Mouse (Mus musculus): ENCODE measurements at regions not wholly inside any gene's neighbourhood (a gene's known extent, or its start where the extent isn't known, plus 50 kb on each side); places are given as distances from the start of the nearest gene placed in this dataset.

GRCm38 (mm10) chr2:137231161-137231560 is 114.7 kb upstream of the Jag1 start:
- Histone ChIP-seq H3K36me3 (no peaks in the 10 kb centered on the region), H3K9ac (replicated peaks) (no peak overlapping the region)
- no peak for ATAC-seq (ENCODE audit: insufficient number of reproducible peaks, insufficient read depth, low FRiP score, low TSS enrichment, low read depth)

GRCm38 (mm10) chr2:137229422-137230069 is 113.1 kb upstream of the Jag1 start:
- H3K36me3 ChIP-seq = no peaks in the 10 kb centered on the region
- H3K4me3 ChIP-seq (replicated peaks) = no peak overlapping the region
- H3K9me3 ChIP-seq = no peaks in the 10 kb centered on the region
- H3K27me3 ChIP-seq = no peaks in the 10 kb centered on the region
- H3K27ac ChIP-seq = no peak overlapping the region
- no peaks in the 10 kb centered on the region; the same call in 1 of the 2 replicates for H3K4me1 ChIP-seq (replicated peaks)
- 81% methylated on average over 1 of the region's 1 CpGs for WGBS
- no peak for ATAC-seq (ENCODE audit: insufficient number of reproducible peaks, insufficient read depth, low FRiP score, low TSS enrichment, low read depth)
- H3K4me2 ChIP-seq = no peak overlapping the region
- H3K9ac ChIP-seq (replicated peaks) = no peak overlapping the region

More at GRCm38 (mm10) chr2:137231161-137231560, 114.7 kb upstream of the Jag1 start:
- no peak overlapping the region for H3K4me2 ChIP-seq
- no peak overlapping the region for H3K27ac ChIP-seq
- no peaks in the 10 kb centered on the region; the same call in 1 of the 2 replicates for H3K4me1 ChIP-seq (replicated peaks)
- no peak overlapping the region for H3K4me3 ChIP-seq (replicated peaks)
- no peaks in the 10 kb centered on the region for H3K9me3 ChIP-seq
- H3K27me3 ChIP-seq = no peaks in the 10 kb centered on the region

- Histone ChIP-seq H3K9ac (replicated peaks) (no peak overlapping the region), H3K4me1 (replicated peaks) (no peaks in the 10 kb centered on the region; the same call in 1 of the 2 replicates), H3K9me3 (no peaks in the 10 kb centered on the region), H3K36me3 (no peaks in the 10 kb centered on the region), H3K27ac (no peak overlapping the region), H3K4me3 (replicated peaks) (no peak overlapping the region), H3K27me3 (no peaks in the 10 kb centered on the region), H3K4me2 (no peak overlapping the region)
- no peak for ATAC-seq (ENCODE audit: insufficient number of reproducible peaks, insufficient read depth, low FRiP score, low TSS enrichment, low read depth)
- WGBS = 85% methylated on average over 4 of the region's 4 CpGs
These were observed 111.1 kb upstream of the Jag1 start for GRCm38 (mm10) chr2:137227495-137227894.

- Histone ChIP-seq H3K4me1 (replicated peaks) (no peaks in the 10 kb centered on the region; the same call in 1 of the 2 replicates), H3K4me2 (no peak overlapping the region), H3K36me3 (no peaks in the 10 kb centered on the region), H3K27me3 (no peaks in the 10 kb centered on the region), H3K27ac (no peak overlapping the region), H3K4me3 (replicated peaks) (no peak overlapping the region), H3K9ac (replicated peaks) (no peak overlapping the region), H3K9me3 (no peaks in the 10 kb centered on the region)
- WGBS = 81% methylated on average over 10 of the region's 10 CpGs
- no peak for ATAC-seq (ENCODE audit: insufficient number of reproducible peaks, insufficient read depth, low FRiP score, low TSS enrichment, low read depth)
These were observed 108.5 kb upstream of the Jag1 start for GRCm38 (mm10) chr2:137224702-137225552.

- Histone ChIP-seq H3K27ac (no peak overlapping the region), H3K27me3 (no peaks in the 10 kb centered on the region), H3K9ac (replicated peaks) (no peak overlapping the region), H3K4me2 (no peak overlapping the region), H3K9me3 (no peaks in the 10 kb centered on the region), H3K4me1 (replicated peaks) (no peaks in the 10 kb centered on the region), H3K36me3 (no peaks in the 10 kb centered on the region), H3K4me3 (replicated peaks) (no peak overlapping the region)
- ATAC-seq (ENCODE audit: insufficient number of reproducible peaks, insufficient read depth, low FRiP score, low TSS enrichment, low read depth) = no peak
- WGBS = 25% methylated on average over 7 of the region's 7 CpGs
These were observed 99.3 kb upstream of the Jag1 start for GRCm38 (mm10) chr2:137215697-137216096.

GRCm38 (mm10) chr2:137207846-137208245 is 91.4 kb upstream of the Jag1 start:
- H3K27ac ChIP-seq = no peak overlapping the region
- H3K9me3 ChIP-seq = no peaks in the 10 kb centered on the region
- no peaks in the 10 kb centered on the region for H3K4me1 ChIP-seq (replicated peaks)
- WGBS = 90% methylated on average over 2 of the region's 2 CpGs
- no peak overlapping the region for H3K9ac ChIP-seq (replicated peaks)
- H3K4me2 ChIP-seq = no peak overlapping the region
- no peak for ATAC-seq (ENCODE audit: insufficient number of reproducible peaks, insufficient read depth, low FRiP score, low TSS enrichment, low read depth)
- no peaks in the 10 kb centered on the region for H3K27me3 ChIP-seq
- no peak overlapping the region for H3K4me3 ChIP-seq (replicated peaks)
- no peaks in the 10 kb centered on the region for H3K36me3 ChIP-seq

GRCm38 (mm10) chr2:137204274-137204850 is 87.9 kb upstream of the Jag1 start:
- Histone ChIP-seq H3K4me3 (replicated peaks) (no peak overlapping the region), H3K4me2 (no peak overlapping the region), H3K9ac (replicated peaks) (no peak overlapping the region), H3K27ac (no peak overlapping the region), H3K4me1 (replicated peaks) (no peaks in the 10 kb centered on the region), H3K36me3 (no peaks in the 10 kb centered on the region), H3K9me3 (no peaks in the 10 kb centered on the region), H3K27me3 (no peaks in the 10 kb centered on the region)
- ATAC-seq (ENCODE audit: insufficient number of reproducible peaks, insufficient read depth, low FRiP score, low TSS enrichment, low read depth) = no peak
- WGBS = 78% methylated on average over 6 of the region's 6 CpGs

GRCm38 (mm10) chr2:137200101-137200500 is 83.7 kb upstream of the Jag1 start:
- no peak overlapping the region for H3K4me2 ChIP-seq
- H3K9me3 ChIP-seq = no peaks in the 10 kb centered on the region
- no peaks in the 10 kb centered on the region for H3K36me3 ChIP-seq
- H3K27ac ChIP-seq = no peak overlapping the region
- H3K4me1 ChIP-seq (replicated peaks) = no peaks in the 10 kb centered on the region
- H3K9ac ChIP-seq (replicated peaks) = no peak overlapping the region
- ATAC-seq (ENCODE audit: insufficient number of reproducible peaks, insufficient read depth, low FRiP score, low TSS enrichment, low read depth) = no peak
- H3K27me3 ChIP-seq = no peaks in the 10 kb centered on the region
- no peak overlapping the region for H3K4me3 ChIP-seq (replicated peaks)
- 87% methylated on average over 4 of the region's 4 CpGs for WGBS

GRCm38 (mm10) chr2:137192183-137192582 is 75.7 kb upstream of the Jag1 start:
- Histone ChIP-seq H3K4me3 (replicated peaks) (no peak overlapping the region), H3K27ac (no peak overlapping the region), H3K4me1 (replicated peaks) (peaks cover 12% of the 10 kb centered on the region), H3K27me3 (no peaks in the 10 kb centered on the region), H3K4me2 (no peak overlapping the region), H3K9ac (replicated peaks) (no peak overlapping the region), H3K36me3 (no peaks in the 10 kb centered on the region), H3K9me3 (no peaks in the 10 kb centered on the region)
- WGBS = 80% methylated on average over 7 of the region's 7 CpGs
- no peak for ATAC-seq (ENCODE audit: insufficient number of reproducible peaks, insufficient read depth, low FRiP score, low TSS enrichment, low read depth)

- no peak for ATAC-seq (ENCODE audit: insufficient number of reproducible peaks, insufficient read depth, low FRiP score, low TSS enrichment, low read depth)
- H3K9ac ChIP-seq (replicated peaks) = no peak overlapping the region
- WGBS = 39% methylated on average over 1 of the region's 1 CpGs
These were observed 52.7 kb upstream of the Jag1 start for GRCm38 (mm10) chr2:137169176-137169575.

GRCm38 (mm10) chr2:137168626-137169025 is 52.2 kb upstream of the Jag1 start:
- 73% methylated on average over 3 of the region's 3 CpGs for WGBS
- no peaks in the 10 kb centered on the region for H3K36me3 ChIP-seq
- H3K9ac ChIP-seq (replicated peaks) = no peak overlapping the region
- H3K4me2 ChIP-seq = no peak overlapping the region
- H3K4me3 ChIP-seq (replicated peaks) = no peak overlapping the region
- no peaks in the 10 kb centered on the region for H3K27me3 ChIP-seq
- peaks cover 40% of the 10 kb centered on the region for H3K4me1 ChIP-seq (replicated peaks)
- H3K9me3 ChIP-seq = no peaks in the 10 kb centered on the region
- no peak for ATAC-seq (ENCODE audit: insufficient number of reproducible peaks, insufficient read depth, low FRiP score, low TSS enrichment, low read depth)
- no peak overlapping the region for H3K27ac ChIP-seq

More at GRCm38 (mm10) chr2:137169176-137169575, 52.7 kb upstream of the Jag1 start:
- H3K4me2 ChIP-seq = no peak overlapping the region
- H3K4me1 ChIP-seq (replicated peaks) = peaks cover 40% of the 10 kb centered on the region
- H3K27ac ChIP-seq = no peak overlapping the region
- H3K4me3 ChIP-seq (replicated peaks) = no peak overlapping the region
- no peaks in the 10 kb centered on the region for H3K27me3 ChIP-seq
- no peaks in the 10 kb centered on the region for H3K9me3 ChIP-seq
- no peaks in the 10 kb centered on the region for H3K36me3 ChIP-seq
